Mouse (Mus musculus) MEL (cell line): Measurements from ENCODE around the gene Chst3.

Experiments
- CHD2 ChIP-seq: IDR thresholded peaks from 2 replicates; pipeline ENCODE4 v1.6.1; 2011; ENCODE audit warnings: low read length, improper control_type of control experiment
- POLR2A ChIP-seq, 2 experiments: IDR thresholded peaks; 2 replicates each; pipeline ENCODE4 v1.6.1; 2011 to 2012; ENCODE audit warnings: low read length in 2 of 2, mild to moderate bottlenecking in 2 of 2, control low read depth in 1 of 2, improper control_type of control experiment in 1 of 2, low read depth in 1 of 2, moderate library complexity in 1 of 2; ENCODE audit not compliant: control insufficient read depth in 1 of 2, insufficient read depth in 1 of 2, poor library complexity in 1 of 2
- POLR2AphosphoS2 ChIP-seq: IDR thresholded peaks from 2 replicates; pipeline ENCODE4 v1.6.1; 2011; ENCODE audit warnings: low read length, improper control_type of control experiment
- SMC3 ChIP-seq: IDR thresholded peaks from 2 replicates; pipeline ENCODE4 v1.6.1; 2011; ENCODE audit warnings: low read depth, low read length, improper control_type of control experiment
- TAL1 ChIP-seq: IDR thresholded peaks from 2 replicates; pipeline ENCODE4 v1.6.1; 2012; ENCODE audit warnings: mild to moderate bottlenecking, inconsistent platforms, low read length, moderate library complexity, mixed read lengths
- UBTF ChIP-seq: IDR thresholded peaks from 2 replicates; pipeline ENCODE4 v1.6.1; 2012; ENCODE audit warnings: low read depth, mild to moderate bottlenecking, inconsistent platforms, low read length, improper control_type of control experiment, moderate library complexity, borderline replicate concordance; ENCODE audit not compliant: insufficient read depth

DNA sequence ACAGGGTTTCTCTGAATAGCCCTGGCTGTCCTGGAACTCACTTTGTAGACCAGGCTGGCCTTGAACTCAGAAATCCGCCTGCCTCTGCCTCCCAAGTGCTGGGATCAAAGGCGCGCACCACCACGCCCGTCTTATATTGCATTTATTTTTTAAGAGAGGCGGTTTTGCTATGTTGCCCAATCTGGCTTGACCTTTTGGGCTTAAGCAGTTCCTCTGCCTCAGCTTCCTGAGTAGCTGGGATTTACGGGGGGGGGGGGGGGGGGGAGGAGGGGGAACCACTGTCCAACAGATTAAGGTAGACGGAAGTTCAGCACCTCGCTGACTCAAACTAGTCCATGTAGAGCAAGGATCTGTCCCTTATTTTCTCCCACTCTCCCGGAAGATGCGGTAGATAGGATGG, 49.7 kb upstream of the Chst3 start:
- TF ChIP-seq CHD2 (no peak), POLR2AphosphoS2 (no peak), TAL1 (no peak), UBTF (no peak), POLR2A (IDR thresholded peaks at IDR 0.05; ENCODE audit: control insufficient read depth in 1 of 2, insufficient read depth in 1 of 2, low read depth in 1 of 2, low read length in 2 of 2, poor library complexity in 1 of 2) (no peak), SMC3 (no peak)
